Mouse (Mus musculus): Measurements from ENCODE around the gene Lamc1. TPM values are rescaled to one million over a fixed set of nuclear protein-coding genes. Genes with fewer than 3 reads are reported as not detected.
A peak's percentile ranks its signal among the peaks of the same experiment; 100 is the strongest.

Gene Lamc1
- polyA plus RNA-seq, 1 experiment from 2014 or later, result 42.6 TPM

- no peaks in the 10 kb centered on the region for H3K27me3 ChIP-seq
- no peak overlapping the region for H3K4me3 ChIP-seq
- peaks cover 13% of the 10 kb centered on the region for H3K4me1 ChIP-seq
- H3K27ac ChIP-seq, result no peak overlapping the region
- 61% methylated on average over 12 of the region's 12 CpGs for WGBS
- H3K36me3 ChIP-seq, result no peaks in the 10 kb centered on the region
- H3K4me2 ChIP-seq (replicated peaks), result no peak overlapping the region
- no peaks in the 10 kb centered on the region for H3K9me3 ChIP-seq
- no peak overlapping the region for H3K9ac ChIP-seq
- ATAC-seq (ENCODE audit: insufficient number of reproducible peaks, insufficient read depth, low FRiP score, low TSS enrichment), result no peak
Observed at GRCm38 (mm10) chr1:153174801-153175200, 157.8 kb downstream of the Lamc1 start.

- no peak overlapping the region for H3K9ac ChIP-seq
- 68% methylated on average over 3 of the region's 3 CpGs for WGBS
- ATAC-seq (ENCODE audit: insufficient number of reproducible peaks, insufficient read depth, low FRiP score, low TSS enrichment), result no peak
Observed at GRCm38 (mm10) chr1:153173276-153173675, 159.3 kb downstream of the Lamc1 start.

DNA sequence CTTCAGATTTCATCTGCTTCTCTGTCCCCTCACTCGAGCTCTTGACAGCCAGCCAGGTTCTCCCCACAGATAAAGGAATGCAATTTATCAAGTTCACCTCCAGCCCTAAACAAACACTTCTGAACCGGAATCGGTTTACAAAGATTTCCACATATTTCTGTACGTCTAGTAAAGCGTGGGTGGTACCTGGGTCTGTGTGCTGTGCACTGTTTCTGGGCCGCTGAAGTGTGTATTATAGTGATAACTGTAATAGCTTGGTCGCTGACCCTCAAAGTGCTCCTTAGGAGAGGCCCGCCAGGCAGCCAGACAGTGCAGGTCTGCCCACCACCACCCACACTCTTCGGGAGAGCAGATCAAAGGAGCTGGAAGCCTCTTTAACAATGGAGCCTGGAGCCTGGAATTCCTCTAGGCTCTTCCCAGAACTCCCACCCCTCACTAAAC is 160.3 kb downstream of the Lamc1 start:
- Histone ChIP-seq H3K4me2 (replicated peaks) (no peak overlapping the region), H3K27me3 (no peaks in the 10 kb centered on the region), H3K9ac (no peak overlapping the region), H3K9me3 (no peaks in the 10 kb centered on the region), H3K36me3 (no peaks in the 10 kb centered on the region), H3K4me1 (peaks cover 13% of the 10 kb centered on the region), H3K27ac (peak overlapping the region; percentile 52), H3K4me3 (no peak overlapping the region)
- no peak for ATAC-seq (ENCODE audit: insufficient number of reproducible peaks, insufficient read depth, low FRiP score, low TSS enrichment)
- 22% methylated on average over 9 of the region's 9 CpGs for WGBS

More at GRCm38 (mm10) chr1:153173276-153173675, 159.3 kb downstream of the Lamc1 start:
- Histone ChIP-seq H3K4me1 (peaks cover 13% of the 10 kb centered on the region), H3K36me3 (no peaks in the 10 kb centered on the region), H3K27ac (peak overlapping the region; percentile 52; the same call in 1 of the 2 replicates), H3K4me3 (no peak overlapping the region), H3K27me3 (no peaks in the 10 kb centered on the region), H3K4me2 (replicated peaks) (no peak overlapping the region), H3K9me3 (no peaks in the 10 kb centered on the region)

DNA sequence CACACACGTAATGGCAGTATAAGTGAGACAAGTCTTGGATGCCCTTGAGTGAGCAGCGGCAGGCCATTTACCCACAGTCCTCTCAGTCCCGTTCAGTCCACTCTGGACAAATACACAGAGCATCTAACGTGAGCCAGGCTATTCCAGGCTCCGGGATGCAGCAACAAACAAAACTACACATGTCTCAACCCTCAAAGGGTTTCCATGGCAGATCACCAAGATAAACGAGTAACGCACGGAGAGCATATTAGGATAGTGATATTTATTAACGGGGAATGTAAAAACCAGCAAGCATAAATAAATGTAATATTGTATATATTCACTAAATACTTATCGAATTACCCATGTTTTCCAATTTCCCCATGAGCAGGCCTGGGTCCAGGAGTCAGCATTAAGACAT is 161.6 kb downstream of the Lamc1 start:
- Histone ChIP-seq H3K9ac (no peak overlapping the region), H3K9me3 (no peaks in the 10 kb centered on the region), H3K4me2 (replicated peaks) (no peak overlapping the region), H3K27me3 (no peaks in the 10 kb centered on the region), H3K4me1 (peaks cover 13% of the 10 kb centered on the region), H3K36me3 (no peaks in the 10 kb centered on the region), H3K4me3 (no peak overlapping the region), H3K27ac (no peak overlapping the region)
- WGBS, result 77% methylated on average over 10 of the region's 10 CpGs
- ATAC-seq (ENCODE audit: insufficient number of reproducible peaks, insufficient read depth, low FRiP score, low TSS enrichment), result no peak

Other genes with a start within 250 kb of the Lamc1 start
- 6.8 and 8.3 TPM in 2 replicates for gene Lamc2, start 146.3 kb downstream of the Lamc1 start, polyA plus RNA-seq (2016; fragmentation: Nextera tagmentation; extraction: Ambion mirVana)
- gene Shcbp1l, start 92.4 kb upstream of the Lamc1 start, polyA plus RNA-seq (2016; fragmentation: Nextera tagmentation; extraction: Ambion mirVana), result 0.29 and 0.32 TPM in 2 replicates
- 46.3 and 47.1 TPM in 2 replicates for gene Dhx9, start 154.9 kb upstream of the Lamc1 start, polyA plus RNA-seq (2016; fragmentation: Nextera tagmentation; extraction: Ambion mirVana)
- gene Npl, start 217.3 kb upstream of the Lamc1 start, polyA plus RNA-seq (2016; fragmentation: Nextera tagmentation; extraction: Ambion mirVana), result 7.9 and 9.4 TPM in 2 replicates